Mouse (Mus musculus): ENCODE measurements around the gene Nrap.

The Nrap gene

DNA sequence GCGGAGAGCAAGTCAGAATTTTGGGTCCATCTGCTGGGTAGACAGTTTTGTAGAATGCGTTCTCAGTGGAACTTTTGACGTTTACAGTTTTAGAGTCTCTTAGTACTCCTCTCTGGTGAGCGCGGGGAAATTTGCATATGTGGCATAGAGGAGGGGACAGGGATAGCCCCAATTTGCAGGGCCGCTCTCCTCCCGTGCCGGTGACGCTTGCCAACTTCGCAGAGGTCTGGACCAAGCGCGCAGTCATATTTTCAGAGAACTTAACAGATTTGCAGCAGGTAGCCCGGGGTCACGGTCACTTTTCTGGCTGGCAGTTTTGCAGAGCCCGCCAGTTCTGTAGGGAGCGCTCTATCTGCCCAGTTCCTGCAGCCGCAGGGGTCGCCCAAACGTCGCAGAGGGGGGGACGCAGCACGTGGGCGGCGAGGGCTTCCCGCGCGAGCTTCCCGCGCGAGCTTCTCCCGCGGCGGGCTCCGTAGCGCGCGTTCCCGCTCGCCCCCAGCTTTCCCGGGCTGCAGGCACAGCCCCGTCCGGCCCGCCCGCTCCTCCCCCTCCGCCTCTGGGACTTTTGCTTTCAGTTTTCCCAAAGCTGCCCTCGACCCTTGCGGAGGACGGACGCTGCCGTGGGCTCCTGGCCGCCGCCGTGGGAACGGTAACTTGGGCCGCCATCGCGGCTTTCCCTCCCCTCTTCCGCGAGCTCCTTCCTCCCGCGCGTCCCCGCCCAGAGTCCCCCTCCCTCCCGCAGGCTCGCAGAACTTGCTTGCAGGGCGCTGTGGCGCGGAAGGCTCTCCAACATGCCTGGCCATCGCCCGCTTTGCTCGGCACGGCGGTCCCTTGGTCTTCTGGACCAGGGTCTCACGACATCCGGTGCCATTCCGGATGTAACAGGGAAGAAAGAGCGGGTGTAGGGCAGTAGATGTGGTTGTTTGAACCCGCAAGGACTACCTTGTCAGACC lies 7.1 kb upstream of the Nrap start, which contains the start of gene Casp7:
Gene Casp7, plus strand, starts transcription at position 461 of the 953 bp plus-strand sequence.
- DNase-seq (ENCODE audit: low read depth, low spot score), result peak; percentile 54

DNA sequence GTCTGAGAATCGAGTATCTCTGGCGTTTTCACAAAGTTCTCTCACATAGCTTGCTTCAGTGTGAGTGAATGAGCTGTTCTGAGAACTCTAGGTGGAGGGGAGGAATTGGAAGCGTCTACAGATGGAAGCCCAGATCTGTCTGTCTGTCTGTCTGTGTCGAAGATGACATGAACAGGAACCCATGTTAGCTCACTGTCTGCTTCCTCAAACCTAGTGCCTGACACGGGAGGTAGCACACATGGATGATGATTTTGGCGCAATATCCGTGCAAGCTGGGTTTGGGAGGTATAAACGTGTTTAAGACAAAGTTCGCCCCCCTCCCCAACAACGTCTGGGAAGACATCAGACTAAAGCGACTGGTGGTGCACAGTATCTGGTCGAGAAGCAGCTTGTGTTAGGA lies 6.4 kb upstream of the Nrap start:
- no peak for DNase-seq (ENCODE audit: low read depth, low spot score)

DNA sequence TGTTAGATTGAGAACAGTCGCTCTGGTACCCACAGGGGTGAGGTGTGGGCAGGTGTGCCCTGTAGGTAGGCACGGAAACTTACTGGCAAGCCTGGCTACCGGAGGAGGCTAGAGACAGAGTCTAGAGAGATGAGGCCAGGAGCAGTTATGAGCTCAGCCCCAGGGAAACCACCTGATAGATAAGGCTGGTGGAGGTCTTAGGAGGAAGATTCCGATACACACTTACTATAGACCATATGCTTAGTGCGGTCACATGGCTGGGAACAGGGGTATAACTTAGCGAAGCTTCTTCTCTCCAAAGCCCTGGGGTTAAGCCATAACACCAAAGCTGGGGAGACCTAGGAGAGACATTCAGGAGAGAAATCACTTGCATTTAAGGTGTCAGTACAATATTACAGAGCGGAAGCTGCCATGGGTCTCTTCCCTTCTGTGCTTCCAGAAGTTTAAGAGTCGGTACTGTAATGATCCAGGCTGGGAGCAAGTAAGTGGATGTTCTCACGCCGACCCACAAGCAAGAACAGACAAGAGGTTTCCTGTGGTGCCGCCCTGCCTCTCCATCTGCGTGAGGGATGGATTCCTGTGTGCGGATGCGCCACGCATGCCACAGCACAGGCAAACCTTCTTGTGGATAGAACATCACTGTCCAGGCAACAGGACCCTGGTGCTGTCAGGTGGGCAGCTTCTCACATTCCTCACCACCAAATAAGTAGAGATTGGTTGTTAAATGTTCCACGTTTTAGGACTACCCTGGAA lies 5.5 kb upstream of the Nrap start:
- no peak for DNase-seq (ENCODE audit: low read depth, low spot score)

DNA sequence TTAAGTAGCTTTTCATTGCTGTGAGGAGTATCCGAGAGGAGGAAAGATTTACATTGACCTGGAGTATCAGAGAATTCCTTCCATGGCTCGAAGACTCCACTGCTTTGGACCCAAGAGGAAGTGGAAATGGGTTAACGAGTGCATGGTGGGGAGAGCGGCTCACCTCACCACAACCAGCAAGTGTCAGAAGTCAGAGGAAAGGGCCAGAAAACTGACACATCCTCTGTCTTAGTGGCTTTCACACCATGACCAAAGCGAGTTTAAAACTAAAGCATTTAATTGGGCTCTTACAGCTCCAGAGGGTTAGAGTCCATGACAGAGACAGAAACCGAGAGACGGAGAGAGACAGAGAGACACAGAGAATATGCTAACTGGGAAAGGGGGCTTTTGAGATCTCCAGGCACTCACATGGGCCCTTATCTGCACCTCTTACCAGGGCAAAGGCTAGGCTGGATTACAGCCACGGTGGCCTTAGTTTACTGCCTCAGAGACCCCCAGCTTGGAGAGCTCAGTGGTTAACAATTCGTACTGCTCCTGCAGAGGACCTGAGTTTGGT lies 3.6 kb upstream of the Nrap start:
- DNase-seq (ENCODE audit: low read depth, low spot score), result no peak

DNA sequence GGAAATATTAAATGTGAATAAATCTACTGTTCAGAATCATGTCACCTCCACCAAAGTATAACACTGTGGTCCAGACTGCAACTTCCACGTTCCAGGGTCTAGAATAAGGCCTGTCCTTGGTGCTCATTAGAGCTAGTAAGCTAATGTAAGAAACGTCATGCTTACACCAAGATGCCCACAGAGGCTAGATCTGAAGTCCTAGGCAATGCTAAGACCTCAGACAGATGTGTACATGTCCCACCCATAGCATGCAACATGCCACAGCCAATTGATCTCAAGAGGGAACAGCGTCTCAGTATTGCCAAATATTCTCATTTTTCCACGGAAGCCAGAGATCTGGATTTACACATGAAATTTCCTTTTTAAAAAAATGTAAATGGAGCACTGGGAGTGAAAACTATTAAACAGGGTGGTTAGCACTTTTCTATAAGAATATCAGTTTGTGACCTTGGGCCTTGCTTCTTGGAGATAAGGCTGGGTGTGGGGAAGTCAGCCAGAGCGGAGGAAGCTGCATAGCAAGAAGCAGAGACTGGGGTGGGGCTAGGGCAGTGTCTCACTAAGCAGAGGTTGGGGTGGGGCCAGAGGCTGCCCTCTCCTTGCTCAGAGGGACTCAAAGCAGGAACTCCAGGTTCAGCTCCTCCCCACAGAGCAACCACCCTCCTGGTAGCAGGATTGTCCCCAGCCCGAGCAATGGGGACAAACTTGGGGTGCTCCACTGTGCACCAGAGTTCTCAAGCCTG lies 1.6 kb upstream of the Nrap start:
- DNase-seq (ENCODE audit: low read depth, low spot score), result no peak

DNA sequence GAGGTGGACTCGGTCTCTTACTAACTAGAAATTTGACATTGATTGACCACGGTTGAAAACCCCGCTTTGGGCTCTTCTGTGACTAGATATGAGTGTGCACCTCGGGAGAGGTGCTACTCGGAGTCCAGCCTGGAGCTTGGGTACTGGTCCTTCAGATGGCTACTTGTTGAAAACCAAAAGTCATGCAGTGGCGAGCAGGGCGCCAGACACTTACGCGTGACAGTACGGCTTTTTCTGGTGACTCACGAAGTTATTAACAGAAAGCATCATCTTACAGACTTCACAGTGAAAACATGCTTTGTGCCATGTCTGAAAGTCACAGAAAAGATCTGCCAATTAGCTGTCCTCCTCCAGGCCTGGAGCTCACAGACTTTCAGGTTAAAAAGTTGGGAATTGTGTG lies 661 bp downstream of the Nrap start:
- DNase-seq (ENCODE audit: low read depth, low spot score), result peak; percentile 91

DNA sequence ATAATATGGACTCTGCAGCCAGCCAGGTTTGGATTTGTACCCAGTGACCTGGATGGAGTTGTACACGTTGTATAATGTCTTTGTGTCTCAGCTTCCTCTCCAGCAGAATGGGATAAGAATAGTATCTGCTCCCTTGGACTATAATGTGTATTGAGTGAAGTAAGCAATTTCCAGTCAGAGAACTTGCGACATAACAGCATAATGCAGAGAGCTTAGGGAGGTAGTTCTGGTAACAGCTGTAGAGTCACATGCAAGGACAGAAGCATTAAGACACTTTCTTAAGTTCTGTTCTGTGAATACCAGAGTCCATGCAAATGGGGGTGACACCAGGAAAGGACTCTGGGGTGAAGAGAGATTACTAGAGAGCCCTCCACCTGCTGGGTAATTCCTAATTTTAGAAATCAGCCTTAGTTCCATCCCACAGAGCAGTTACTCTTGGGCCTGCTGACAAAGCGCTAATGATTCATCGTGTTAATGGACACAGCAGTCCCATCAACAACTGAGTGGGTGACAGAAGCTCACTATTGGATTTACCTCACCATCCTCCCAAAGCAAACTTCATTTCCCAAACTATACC lies 2.0 kb downstream of the Nrap start:
- DNase-seq (ENCODE audit: low read depth, low spot score), result peak; percentile 54

DNA sequence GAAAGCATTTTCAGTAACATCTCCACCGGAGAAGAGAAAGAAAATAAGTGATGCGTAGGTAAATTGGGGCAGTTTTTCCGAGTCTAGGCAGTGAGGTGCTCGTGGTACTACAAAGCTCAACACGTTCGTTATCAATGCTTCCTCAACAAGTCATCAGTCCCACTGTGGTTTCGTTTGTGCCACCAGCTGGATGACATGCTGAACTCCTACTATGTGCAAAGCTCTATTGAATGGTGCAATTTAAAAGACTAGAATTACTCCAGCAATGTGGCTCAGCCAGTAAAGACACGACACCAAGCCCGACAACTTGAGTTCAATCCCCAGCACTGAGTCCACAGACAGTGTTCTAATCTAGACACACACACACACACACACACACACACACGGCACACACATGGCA lies 3.7 kb downstream of the Nrap start:
- no peak for DNase-seq (ENCODE audit: low read depth, low spot score)

DNA sequence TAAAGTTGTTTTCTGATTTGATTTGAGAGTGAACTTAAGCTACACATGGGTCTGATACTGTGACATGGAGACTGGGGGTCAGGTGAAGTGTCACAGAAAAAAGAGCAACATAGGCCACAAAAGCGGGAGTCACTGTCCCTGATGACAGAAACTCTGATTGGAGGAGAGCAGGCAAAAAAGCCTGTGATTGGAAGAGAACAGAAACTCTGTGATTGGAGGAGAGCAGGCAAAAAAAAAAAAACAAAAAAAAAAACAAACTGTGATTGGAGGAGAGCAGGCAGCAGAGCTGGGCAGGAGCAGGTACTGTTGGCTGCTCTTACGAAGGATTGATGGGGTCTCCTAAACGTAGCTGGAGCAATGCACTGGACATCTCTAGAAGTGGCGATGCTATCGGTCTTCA lies 4.3 kb downstream of the Nrap start:
- DNase-seq (ENCODE audit: low read depth, low spot score), result no peak

DNA sequence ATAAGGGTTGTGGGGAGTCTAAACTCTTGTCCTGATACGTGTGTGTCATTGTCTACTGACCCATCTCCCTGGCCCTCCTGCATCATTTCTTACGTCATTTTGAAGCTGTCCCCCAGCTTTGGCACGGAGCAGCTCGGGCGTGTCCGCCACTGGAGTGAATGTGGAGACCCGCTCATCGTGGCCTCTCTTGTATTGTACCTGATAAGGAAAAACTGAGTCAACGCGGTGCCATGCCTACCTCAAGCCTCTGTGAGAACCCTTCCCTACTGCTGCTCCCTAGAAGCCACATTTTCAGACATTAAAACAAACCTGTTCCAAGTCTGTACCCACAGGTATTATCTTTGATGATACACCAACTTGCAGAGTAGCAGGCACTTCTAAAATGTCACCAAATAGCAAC lies 8.4 kb downstream of the Nrap start:
- DNase-seq (ENCODE audit: low read depth, low spot score), result no peak

DNA sequence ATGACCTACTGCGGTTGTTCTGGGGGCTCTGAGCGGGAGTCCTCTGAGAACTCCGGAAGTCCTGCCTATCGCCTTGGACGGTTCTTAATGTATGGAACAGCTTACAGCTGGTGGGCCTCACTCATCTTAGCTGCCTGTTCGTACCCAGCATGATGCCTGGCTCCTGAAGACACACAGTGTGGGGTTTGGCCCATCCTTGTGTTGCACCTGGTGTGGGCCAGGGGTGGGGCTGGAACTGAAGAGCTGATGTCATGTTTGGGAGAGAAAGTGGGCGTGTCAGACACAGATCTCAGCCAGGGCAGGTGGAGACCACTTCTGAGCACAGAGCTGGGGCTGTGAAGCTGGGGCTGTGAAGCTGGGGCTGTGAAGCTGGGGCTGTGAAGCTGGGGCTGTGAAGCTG lies 9.5 kb downstream of the Nrap start:
- no peak for DNase-seq (ENCODE audit: low read depth, low spot score)

DNA sequence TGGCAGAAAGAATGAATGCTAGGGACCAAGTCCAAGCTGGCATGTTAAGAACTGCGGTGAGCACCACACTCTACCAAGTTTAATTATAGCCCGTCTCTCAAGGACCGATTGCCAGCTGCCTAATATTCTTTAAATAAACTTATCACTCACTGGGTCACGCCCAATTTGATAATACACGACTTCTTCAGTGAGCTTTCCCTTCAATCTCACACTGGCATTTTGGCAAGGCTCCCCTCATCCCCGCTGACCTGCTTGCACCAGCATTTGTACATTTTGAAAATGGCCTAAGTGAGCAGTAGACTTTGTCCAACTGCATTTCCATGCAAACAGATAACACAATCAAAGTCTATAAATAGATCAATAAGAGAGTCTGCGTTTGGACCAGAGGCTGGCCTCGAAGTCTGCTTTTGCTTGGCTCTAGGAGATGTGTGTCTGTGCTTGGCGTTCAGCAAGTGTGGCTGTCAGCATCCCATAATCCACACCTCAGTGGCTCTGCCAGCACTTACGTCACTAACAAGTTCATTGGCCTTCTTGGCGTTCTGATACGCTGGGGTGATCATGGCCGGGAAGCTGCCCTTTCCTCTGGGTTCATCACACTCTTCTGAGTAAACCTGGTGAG lies 11.2 kb downstream of the Nrap start:
- DNase-seq (ENCODE audit: low read depth, low spot score), result peak; percentile 87

DNA sequence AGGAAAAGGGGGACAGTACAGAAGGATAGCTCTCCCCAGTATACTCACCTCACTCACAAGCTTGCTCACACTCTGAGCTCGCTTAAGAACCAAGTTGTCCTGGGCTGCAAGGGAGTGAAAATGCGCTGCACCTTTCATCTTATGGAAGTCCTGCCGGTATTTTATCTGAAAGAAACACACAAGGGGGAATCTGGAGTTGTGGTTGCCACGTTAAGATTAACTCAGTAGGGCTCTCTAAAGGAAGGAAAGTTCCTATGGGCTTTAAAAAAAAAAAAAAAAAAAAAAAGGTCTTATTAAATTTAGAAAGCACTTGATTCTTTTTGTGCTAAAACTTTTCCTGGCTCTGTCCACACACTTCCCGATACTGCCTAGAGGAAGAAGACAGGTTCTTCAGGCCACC lies 11.8 kb downstream of the Nrap start:
- DNase-seq (ENCODE audit: low read depth, low spot score), result no peak

DNA sequence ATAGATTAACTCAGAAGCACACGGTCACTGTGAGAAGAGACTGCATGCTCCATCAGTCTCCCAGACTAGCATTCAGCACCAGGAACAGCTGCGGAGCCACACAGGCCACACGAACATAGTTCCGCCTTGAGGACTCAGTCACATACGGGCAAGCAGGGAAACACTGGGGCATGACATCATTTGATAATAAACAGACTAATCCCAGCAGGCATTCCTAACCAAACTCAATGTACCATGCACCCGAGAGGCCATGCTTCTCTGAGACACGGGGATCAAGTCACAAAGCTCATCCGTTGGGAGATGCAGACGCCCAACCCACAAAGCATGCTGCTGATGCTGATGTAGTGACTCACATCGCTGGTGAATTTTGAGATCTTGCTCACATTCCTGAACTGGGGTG lies 15.8 kb downstream of the Nrap start:
- DNase-seq (ENCODE audit: low read depth, low spot score), result no peak

DNA sequence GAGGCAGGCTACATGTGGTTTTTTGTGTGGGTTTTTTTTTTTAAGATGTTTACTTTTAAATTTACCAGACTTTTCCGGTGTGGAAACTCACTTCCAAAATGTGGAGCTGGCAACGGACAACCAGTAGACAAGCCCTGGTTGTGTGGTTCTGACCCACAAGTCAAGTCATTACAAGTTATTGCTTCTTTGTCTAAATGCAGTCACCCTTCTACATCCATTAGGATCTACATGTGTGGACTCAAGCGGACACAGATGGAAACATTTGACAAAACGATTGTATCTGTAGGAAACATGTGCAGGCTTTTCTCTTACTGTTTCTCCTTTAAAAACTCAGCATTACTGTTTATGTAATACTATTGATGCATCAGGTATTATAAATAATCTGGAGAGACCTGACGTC lies 16.6 kb downstream of the Nrap start:
- DNase-seq (ENCODE audit: low read depth, low spot score), result no peak

DNA sequence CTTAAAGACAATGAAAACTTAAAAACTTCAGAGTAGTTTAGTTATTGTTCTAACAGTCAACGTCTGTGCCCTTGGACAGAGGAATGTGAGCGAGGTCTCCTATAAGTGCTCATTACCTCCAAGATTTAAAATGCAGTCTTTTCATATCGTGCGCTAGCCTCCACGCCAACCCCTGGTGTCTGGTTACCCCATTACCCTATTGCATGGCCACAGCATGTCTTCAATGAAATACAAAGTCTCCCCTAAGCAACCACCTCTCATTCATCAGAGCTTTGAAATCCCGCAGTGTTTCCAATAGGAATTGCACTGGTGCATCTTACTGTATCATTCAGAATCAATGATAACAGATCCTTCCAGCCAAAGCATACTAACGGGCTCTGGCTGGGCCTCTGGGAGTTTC lies 17.6 kb downstream of the Nrap start:
- no peak for DNase-seq (ENCODE audit: low read depth, low spot score)

DNA sequence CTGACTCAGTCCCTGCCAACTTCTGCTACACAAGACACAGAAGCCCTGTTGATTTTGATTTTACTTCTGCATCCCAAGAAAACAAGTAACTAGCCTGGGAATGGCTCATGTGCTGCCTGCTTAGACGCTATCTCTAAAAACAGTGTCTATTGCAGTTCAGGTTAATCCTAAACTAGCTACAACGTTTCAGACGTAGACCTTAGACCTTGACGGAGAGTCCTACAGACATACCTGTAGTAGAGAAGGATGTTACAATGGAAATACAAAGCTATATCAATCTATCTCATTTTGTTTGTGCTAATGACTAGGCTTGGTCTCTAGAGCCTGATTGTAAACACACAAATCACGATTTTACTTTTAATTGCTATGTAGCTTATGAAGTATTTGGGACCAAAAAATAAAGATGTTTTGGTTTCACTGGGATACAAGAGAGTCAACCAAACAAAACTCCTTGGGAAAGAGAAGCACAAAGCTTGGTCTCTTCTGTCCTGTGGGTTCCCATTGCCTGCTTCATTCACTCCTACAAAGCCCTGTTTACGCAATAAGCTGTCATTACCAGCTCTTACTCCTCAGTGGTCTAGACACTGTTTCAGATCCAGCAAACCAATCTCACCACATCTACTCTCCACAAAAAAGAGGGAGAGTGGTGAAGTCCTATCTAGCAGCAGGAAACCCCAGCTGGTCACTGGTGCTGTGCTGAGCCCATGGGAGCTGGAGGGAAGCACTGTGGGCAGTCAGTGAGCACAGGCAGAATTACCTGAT lies 19.3 kb downstream of the Nrap start:
- no peak for DNase-seq (ENCODE audit: low read depth, low spot score)

DNA sequence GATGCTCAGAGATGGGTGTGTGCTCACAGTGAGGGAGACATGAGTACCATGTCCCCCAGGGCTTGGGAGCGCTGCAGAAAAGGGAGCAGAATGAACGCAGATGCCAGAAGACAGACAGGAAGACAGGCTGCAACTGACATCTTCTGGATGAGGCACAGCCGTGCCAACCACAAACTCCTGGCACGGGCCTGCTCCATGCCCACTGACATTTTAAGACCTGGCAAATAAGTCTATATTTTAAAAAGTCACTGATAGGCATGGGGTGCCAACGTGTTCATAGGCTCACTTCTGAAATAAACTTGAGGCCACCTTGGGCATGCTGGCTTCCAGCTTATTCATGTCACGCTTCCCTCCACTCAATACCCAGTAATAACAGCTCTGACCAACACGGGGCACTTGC lies 20.9 kb downstream of the Nrap start:
- no peak for DNase-seq (ENCODE audit: low read depth, low spot score)

DNA sequence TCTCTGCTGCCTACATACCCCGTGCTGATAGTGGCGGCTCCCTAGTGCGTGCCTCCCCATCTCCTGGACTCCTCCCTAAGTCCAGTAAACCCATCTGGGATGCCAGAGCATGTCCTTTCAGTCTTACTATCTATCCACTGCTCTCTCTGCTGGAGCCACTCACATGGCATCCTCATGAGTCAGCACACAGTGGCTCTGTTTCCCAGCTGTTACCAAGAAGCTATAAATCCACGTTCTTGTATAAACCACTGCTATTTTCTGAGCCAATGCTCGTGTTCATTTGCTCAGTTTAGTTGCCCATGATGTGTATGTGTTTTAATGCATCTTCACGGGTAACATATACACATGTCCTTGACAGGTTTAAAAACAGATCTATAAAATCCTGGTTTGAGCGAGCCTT lies 22.1 kb downstream of the Nrap start:
- DNase-seq (ENCODE audit: low read depth, low spot score), result peak; percentile 54

DNA sequence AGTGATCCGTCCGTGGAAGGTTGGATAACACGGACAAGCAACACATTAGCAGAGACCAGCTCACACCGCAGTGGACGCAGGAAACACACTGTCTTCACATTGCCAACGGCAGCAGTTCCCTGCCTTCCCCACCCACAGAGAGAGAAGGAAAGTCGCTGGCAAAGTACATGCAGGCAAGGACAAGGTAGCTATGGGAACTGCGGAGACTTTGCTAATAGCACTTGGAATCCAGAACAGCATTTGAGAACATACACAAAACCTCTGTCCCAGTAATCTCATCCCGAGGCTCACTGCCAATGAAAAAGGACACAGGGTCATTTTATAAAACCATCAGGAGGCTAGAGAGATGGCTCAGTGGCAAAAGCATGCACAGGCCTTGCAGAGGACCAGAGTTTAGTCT lies 23.2 kb downstream of the Nrap start:
- DNase-seq (ENCODE audit: low read depth, low spot score), result peak; percentile 47

All from skeletal muscle tissue, adult 2 months (tissue).